19 mouse cellular contexts compared by ENCODE assay signal in the genomic region with DNA sequence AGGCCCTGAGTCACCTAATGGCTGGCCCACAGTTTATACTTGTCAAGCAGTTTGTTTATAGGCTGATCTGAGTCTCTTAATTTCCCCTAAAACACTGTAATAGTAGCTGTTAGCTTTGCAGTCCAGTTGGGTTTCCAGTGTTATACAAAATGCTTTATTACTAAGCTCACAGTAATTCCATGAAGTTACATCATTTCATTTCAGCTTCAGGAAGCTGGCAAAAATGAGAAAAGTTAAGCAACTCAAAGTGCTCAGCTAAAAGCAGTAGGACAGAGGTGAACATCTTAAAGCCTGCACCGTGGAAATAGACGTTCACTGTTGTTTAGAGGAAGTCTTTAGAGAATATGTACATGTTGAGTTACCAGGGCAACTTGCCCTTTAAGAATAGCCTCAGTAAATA.
"Had no signal": no experiment of that assay in that cellular context is flagged by ENCODE, and none has a peak within 500 bp of the region (broad histone marks: within the 10 kb centered on the region; RNA-seq: fewer than 3 reads in every experiment).

No protein-coding gene starts in this region.

- DNase-seq: gastrocnemius, adult 2 months; gastrocnemius, postnatal 14 days; gastrocnemius, postnatal 36 days; layer of hippocampus, adult 9-11 months; layer of hippocampus, postnatal 36 days; left cerebral cortex, postnatal 4 days had no signal

- H3K4me3 ChIP-seq: gastrocnemius, adult 2 months; heart, embryonic 10.5 days; heart, embryonic 12.5 days; hindbrain, embryonic 10.5 days; hindbrain, embryonic 12.5 days; intestine, embryonic 15.5 days; limb, embryonic 13.5 days; limb, embryonic 15.5 days; liver, embryonic 12.5 days had no signal

- H3K4me2 ChIP-seq: heart, embryonic 12.5 days; hindbrain, embryonic 12.5 days; hindbrain, embryonic 14.5 days; intestine, embryonic 15.5 days; limb, embryonic 13.5 days; limb, embryonic 15.5 days; liver, embryonic 12.5 days had no signal

- H3K27ac ChIP-seq: gastrocnemius, adult 2 months; heart, embryonic 10.5 days; hindbrain, embryonic 10.5 days; hindbrain, embryonic 12.5 days; hindbrain, embryonic 14.5 days; intestine, embryonic 15.5 days; limb, embryonic 13.5 days; limb, embryonic 15.5 days; liver, embryonic 12.5 days; liver, embryonic 14.5 days had no signal

- H3K4me1 ChIP-seq: heart, embryonic 10.5 days; hindbrain, embryonic 10.5 days; hindbrain, embryonic 12.5 days; intestine, embryonic 15.5 days; limb, embryonic 13.5 days; limb, embryonic 15.5 days; liver, embryonic 12.5 days had no signal

- H3K9ac ChIP-seq: heart, embryonic 12.5 days; hindbrain, embryonic 12.5 days; hindbrain, embryonic 14.5 days; intestine, embryonic 15.5 days; limb, embryonic 13.5 days; limb, embryonic 15.5 days; liver, embryonic 12.5 days; liver, embryonic 14.5 days had no signal

- H3K27me3 ChIP-seq: heart, embryonic 12.5 days; hindbrain, embryonic 12.5 days; intestine, embryonic 15.5 days; limb, embryonic 13.5 days; limb, embryonic 15.5 days; liver, embryonic 12.5 days had no signal

- ATAC-seq: hindbrain, embryonic 16.5 days; inflammation-experienced regulatory T-cells, adult 6 months; intestine, embryonic 15.5 days; intestine, postnatal 0 days; liver, embryonic 12.5 days had no signal

- H3K9me3 ChIP-seq: heart, embryonic 10.5 days; heart, embryonic 12.5 days; hindbrain, embryonic 12.5 days; intestine, embryonic 15.5 days; limb, embryonic 13.5 days; limb, embryonic 15.5 days; liver, embryonic 12.5 days had no signal
